ENCODE assay signal across 11 mouse cellular contexts in genomic region chr12:29349146-29349850, GRCm38 (mm10).
DNase-seq lines count a peak whose midpoint lies in the region; ATAC-seq and TF ChIP-seq lines count a peak whose summit lies in the region.
"Had no signal": no experiment of that assay in that cellular context is flagged by ENCODE, and none has a peak within 500 bp of the region (broad histone marks: within the 10 kb centered on the region; RNA-seq: fewer than 3 reads in every experiment).

No protein-coding gene starts in this region.

- no peak for TF ChIP-seq POLR2A in lung, adult 2 months (IDR thresholded peaks at IDR 0.05; ENCODE audit: borderline replicate concordance, extremely low read depth, low read depth, low read length)

- no peaks in the 10 kb centered on the region for H3K27me3 ChIP-seq in heart, embryonic 15.5 days
- H3K27me3 ChIP-seq in lung, embryonic 14.5 days (ENCODE audit: insufficient read depth, low read length): no peaks in the 10 kb centered on the region
- H3K27me3 ChIP-seq in hindbrain, postnatal 0 days (ENCODE audit: insufficient read depth, low read length): no peaks in the 10 kb centered on the region
- H3K27me3 ChIP-seq: limb, embryonic 15.5 days had no signal

- H3K9me3 ChIP-seq in heart, embryonic 15.5 days (replicated peaks): no peaks in the 10 kb centered on the region
- H3K9me3 ChIP-seq in lung, embryonic 14.5 days (ENCODE audit: low read depth, low read length): no peaks in the 10 kb centered on the region
- H3K9me3 ChIP-seq in hindbrain, postnatal 0 days (ENCODE audit: low read length): no peaks in the 10 kb centered on the region
- H3K9me3 ChIP-seq: limb, embryonic 15.5 days had no signal

- H3K4me1 ChIP-seq in heart, embryonic 15.5 days (replicated peaks): peaks cover 11% of the 10 kb centered on the region
- H3K4me1 ChIP-seq in lung, embryonic 14.5 days (ENCODE audit: insufficient read depth): no peaks in the 10 kb centered on the region
- no peaks in the 10 kb centered on the region for H3K4me1 ChIP-seq in lung, adult 2 months (ENCODE audit: control insufficient read depth, insufficient read depth, low read length)
- H3K4me1 ChIP-seq in hindbrain, postnatal 0 days (ENCODE audit: insufficient read depth, low read length): peaks cover 2% of the 10 kb centered on the region; the same call in 1 of the 2 replicates
- H3K4me1 ChIP-seq: limb, embryonic 15.5 days had no signal

- peak overlapping the region; percentile 37; the same call in 1 of the 2 replicates for H3K27ac ChIP-seq in heart, embryonic 15.5 days
- H3K27ac ChIP-seq in lung, embryonic 14.5 days (ENCODE audit: low read depth): no peak overlapping the region
- peak overlapping the region; percentile 72; the same call in 1 of the 2 replicates for H3K27ac ChIP-seq in hindbrain, postnatal 0 days
- H3K27ac ChIP-seq: limb, embryonic 15.5 days had no signal

- no peak for DNase-seq in heart, adult 8-10 months (ENCODE audit: low spot score)
- DNase-seq in lung, embryonic 14.5 days: peak; percentile 44
- DNase-seq in lung, adult 2 months: no peak
- DNase-seq in cerebellum, adult 9-10 months: peak; percentile 42
- peak; percentile 78 for DNase-seq in hindbrain, postnatal 0 days (ENCODE audit: low spot score)
- no peak for DNase-seq in gastrocnemius, postnatal 4 days (ENCODE audit: low spot score in 2 of 2)
- DNase-seq: gastrocnemius, postnatal 10 days had no signal

- WGBS in heart, embryonic 15.5 days: 31% methylated on average over 9 of the region's 9 CpGs
- WGBS in lung, embryonic 14.5 days: 34% methylated on average over 9 of the region's 9 CpGs
- 40% methylated on average over 9 of the region's 9 CpGs for WGBS in lung, adult 2 months
- WGBS in hindbrain, postnatal 0 days: 28% methylated on average over 9 of the region's 9 CpGs

- no peak overlapping the region for H3K4me3 ChIP-seq in heart, embryonic 15.5 days
- no peak overlapping the region for H3K4me3 ChIP-seq in lung, embryonic 14.5 days (ENCODE audit: low read depth, low read length)
- H3K4me3 ChIP-seq in lung, adult 2 months (replicated peaks; ENCODE audit: extremely low read depth, low read depth, low read length): no peak overlapping the region
- H3K4me3 ChIP-seq in hindbrain, postnatal 0 days (ENCODE audit: low read length): no peak overlapping the region
- H3K4me3 ChIP-seq: erythroblast, embryonic 14.5 days; limb, embryonic 15.5 days had no signal

- H3K36me3 ChIP-seq in heart, embryonic 15.5 days: no peaks in the 10 kb centered on the region
- H3K36me3 ChIP-seq in lung, embryonic 14.5 days (ENCODE audit: insufficient read depth): no peaks in the 10 kb centered on the region
- no peaks in the 10 kb centered on the region for H3K36me3 ChIP-seq in hindbrain, postnatal 0 days (ENCODE audit: insufficient read depth, low read length)
- H3K36me3 ChIP-seq: limb, embryonic 15.5 days had no signal

- H3K9ac ChIP-seq in heart, embryonic 15.5 days: no peak overlapping the region
- H3K9ac ChIP-seq in lung, embryonic 14.5 days: no peak overlapping the region
- no peak overlapping the region for H3K9ac ChIP-seq in hindbrain, postnatal 0 days (replicated peaks; ENCODE audit: low read length)
- H3K9ac ChIP-seq: limb, embryonic 15.5 days had no signal

- H3K4me2 ChIP-seq in heart, embryonic 15.5 days: no peak overlapping the region
- no peak overlapping the region for H3K4me2 ChIP-seq in lung, embryonic 14.5 days
- no peak overlapping the region for H3K4me2 ChIP-seq in hindbrain, postnatal 0 days (ENCODE audit: low read depth, low read length)
- H3K4me2 ChIP-seq: limb, embryonic 15.5 days had no signal

- no peak; the same call in 1 of the 2 replicates for ATAC-seq in heart, embryonic 15.5 days (replicated peaks; ENCODE audit: insufficient number of reproducible peaks, insufficient read depth, low FRiP score, low read depth)
- peak; percentile 56; the same call in 1 of the 2 replicates for ATAC-seq in lung, embryonic 14.5 days (ENCODE audit: insufficient read depth)
- ATAC-seq in hindbrain, postnatal 0 days: peak; percentile 81
- ATAC-seq: midbrain, embryonic 16.5 days had no signal

- TF ChIP-seq CTCF in lung, embryonic 14.5 days (IDR thresholded peaks at IDR 0.05; ENCODE audit: low read depth): no peak
- TF ChIP-seq CTCF in lung, adult 2 months (IDR thresholded peaks at IDR 0.05; ENCODE audit: insufficient read depth, low read length): no peak
- peak; percentile 46 for TF ChIP-seq CTCF in hindbrain, postnatal 0 days (IDR thresholded peaks at IDR 0.05; ENCODE audit: low read depth)

Comparison
In these comparisons a context has a peak if more than half of its experiments do, and no peak if none do; other contexts are left out.
1. DNase-seq: peak in lung, embryonic 14.5 days (single experiment), cerebellum, adult 9-10 months (single experiment) and hindbrain, postnatal 0 days (single experiment); none in heart, adult 8-10 months (single experiment), lung, adult 2 months (single experiment) and gastrocnemius, postnatal 4 days (0 of 2).